Mouse (Mus musculus) layer of hippocampus, adult 18-20 months (tissue): Measurements from ENCODE around the gene E2f7. TPM values are rescaled to one million over a fixed set of nuclear protein-coding genes. Genes with fewer than 3 reads are reported as not detected.
"Not testable (repeated sequence)": the region's sequence is repeated elsewhere in the genome, so short reads cannot be mapped to it uniquely, and the experiment has no call there.

Experiments
- DNase-seq, 2 experiments: peaks; one replicate each; pipeline ENCODE4 v3.0.0; 2022; ENCODE audit warnings: low spot score in 2 of 2
- long read RNA-seq: library from polyadenylated mRNA; stranded (forward); transcript quantifications from one replicate; pipeline ENCODE4 v2.0.0, GENCODE M21; 2021
- total RNA-seq, 2 experiments: library from RNA; stranded (reverse); gene quantifications; 2 replicates each; pipeline ENCODE4 v1.2.3; 2021

Gene E2f7
- total RNA-seq = under 1 TPM; 0.12 to 0.25 TPM
- long read RNA-seq = 0 reads

- peak; percentile 79 to 89 for DNase-seq
These were observed at the start of gene E2f7 for GRCm38 (mm10) chr10:110744686-110745639. TSS of gene E2f7 (plus strand) at chr10:110745439.

DNA sequence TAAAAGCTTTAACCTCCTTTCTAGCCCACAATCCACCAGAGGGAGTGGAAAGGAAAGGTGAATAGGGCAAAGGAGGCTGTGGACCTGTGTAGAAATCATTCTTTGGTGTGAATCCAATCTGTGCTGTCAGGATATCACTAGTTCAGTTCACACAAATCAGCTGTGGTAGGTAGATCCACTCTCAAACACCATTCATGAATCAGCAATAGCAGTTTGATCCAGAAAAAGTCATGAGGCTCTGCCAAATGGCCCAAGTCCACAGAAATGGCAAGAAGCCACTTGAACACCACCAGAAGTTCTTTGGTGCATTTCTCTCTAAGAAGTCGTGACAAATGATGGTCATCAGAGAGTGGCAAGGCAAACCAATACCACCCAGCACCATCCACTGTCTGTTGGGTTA lies 44.0 kb upstream of the E2f7 start:
- DNase-seq = no peak

DNA sequence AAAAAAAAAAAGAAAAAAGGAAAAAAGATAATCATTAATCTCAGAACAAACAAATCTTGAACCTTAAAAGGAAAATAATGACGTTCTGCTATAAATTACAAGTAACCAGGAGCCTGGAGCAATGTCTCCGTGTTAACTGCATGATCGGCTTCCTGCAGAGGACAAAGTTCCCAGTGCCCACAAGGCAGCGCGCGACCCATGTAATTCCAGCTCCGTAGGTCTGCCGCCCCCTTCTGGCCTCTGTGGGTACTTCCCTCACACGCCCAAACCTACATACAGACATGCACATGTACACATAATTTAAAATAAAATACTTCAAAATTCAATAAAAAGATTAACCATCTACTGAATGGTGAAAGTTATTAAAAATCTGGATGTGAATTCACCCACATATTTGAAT lies 39.6 kb upstream of the E2f7 start:
- DNase-seq = no peak

GRCm38 (mm10) chr10:110707390-110708113 lies 37.7 kb upstream of the E2f7 start:
- peak in 1 of 2 experiments; percentile 15 for DNase-seq

- DNase-seq = no peak
These were observed 28.4 kb upstream of the E2f7 start for GRCm38 (mm10) chr10:110716887-110717286.

DNA sequence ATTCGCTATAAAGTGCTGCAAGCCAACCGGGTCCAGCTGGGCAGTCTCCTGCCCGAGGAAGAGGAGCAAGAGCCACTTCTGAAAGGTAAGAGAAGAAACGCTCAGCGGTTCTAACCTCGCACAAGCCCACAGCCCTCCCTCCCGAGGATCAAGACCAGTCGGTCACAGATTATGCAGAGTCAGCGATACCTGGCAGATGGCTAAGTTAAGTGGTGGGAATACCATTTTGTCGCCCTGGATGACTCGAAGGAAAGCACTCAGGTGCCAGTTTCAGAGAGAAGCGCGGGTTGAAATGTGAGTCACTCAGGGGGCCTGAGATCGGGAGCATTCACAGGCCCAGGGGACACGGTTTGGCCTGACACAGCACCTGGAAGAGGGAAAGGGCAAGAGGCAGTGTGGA lies 18.8 kb upstream of the E2f7 start:
- DNase-seq = no peak

- DNase-seq = peak in 1 of 2 experiments; percentile 26
These were observed 17.4 kb upstream of the E2f7 start for GRCm38 (mm10) chr10:110727816-110728215.

DNA sequence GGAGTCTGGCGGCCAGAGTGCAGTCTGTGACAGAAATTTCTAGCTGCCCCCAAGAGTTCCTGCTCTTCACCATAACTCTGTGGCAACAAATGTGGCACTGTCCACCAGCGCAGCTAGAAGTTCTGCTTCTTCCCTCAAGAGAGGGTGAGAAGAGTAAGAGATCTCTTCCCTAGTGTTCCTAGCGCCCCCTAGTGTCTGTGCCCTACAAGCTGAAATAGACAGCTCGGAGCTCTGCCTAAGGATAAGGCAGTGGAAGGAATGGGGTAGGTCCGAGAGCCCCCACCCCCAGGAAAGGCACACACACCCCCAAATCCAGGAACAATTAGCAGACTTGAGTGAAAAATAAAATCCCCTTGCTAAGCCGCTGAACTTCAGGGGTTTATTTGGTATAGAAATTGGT lies 11.9 kb upstream of the E2f7 start:
- peak; percentile 52 to 85 for DNase-seq

GRCm38 (mm10) chr10:110743701-110744100 lies 1.5 kb upstream of the E2f7 start:
- DNase-seq = no peak

- no peak for DNase-seq
These were observed 1.1 kb upstream of the E2f7 start for GRCm38 (mm10) chr10:110744120-110744519.

DNA sequence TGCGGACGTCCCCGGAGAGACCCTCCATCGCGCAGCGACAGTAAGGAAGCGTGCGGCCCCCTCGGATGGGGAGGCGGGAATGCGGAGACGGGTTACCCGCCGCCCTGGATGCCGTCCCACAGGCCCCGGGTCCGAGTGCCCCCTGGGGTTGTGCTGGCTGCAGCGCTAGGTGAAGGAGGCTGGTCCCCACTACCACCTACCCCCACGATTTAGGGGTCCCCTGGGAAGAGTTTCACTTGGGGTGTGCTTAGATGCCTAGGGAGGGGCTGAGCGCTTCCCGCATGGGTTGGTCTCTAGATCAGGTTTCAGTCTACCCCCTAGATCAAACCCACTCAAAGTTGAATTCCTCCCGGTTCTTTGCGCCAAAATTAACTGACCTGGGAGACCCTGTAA lies 397 bp downstream of the E2f7 start:
- DNase-seq = no peak

DNA sequence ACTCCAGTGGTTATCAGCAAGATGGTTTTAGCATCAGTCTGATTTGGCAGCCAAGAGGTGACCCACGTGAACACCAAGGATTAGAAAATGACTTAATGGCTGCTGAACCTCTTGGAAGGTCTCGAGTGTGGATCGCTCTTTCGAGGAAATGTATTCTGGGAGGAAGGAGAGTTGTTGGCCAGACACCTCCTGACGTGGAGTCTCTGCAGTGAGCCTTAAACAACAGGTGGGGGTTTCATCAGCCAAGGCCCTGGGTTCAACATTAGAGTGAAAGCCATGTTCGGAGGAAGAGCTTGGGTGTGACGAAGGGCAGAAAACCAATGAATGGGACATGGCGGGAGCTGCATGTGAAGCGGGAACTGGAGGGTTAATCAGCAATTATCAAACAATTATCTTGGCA lies 3.8 kb downstream of the E2f7 start:
- no peak for DNase-seq

DNA sequence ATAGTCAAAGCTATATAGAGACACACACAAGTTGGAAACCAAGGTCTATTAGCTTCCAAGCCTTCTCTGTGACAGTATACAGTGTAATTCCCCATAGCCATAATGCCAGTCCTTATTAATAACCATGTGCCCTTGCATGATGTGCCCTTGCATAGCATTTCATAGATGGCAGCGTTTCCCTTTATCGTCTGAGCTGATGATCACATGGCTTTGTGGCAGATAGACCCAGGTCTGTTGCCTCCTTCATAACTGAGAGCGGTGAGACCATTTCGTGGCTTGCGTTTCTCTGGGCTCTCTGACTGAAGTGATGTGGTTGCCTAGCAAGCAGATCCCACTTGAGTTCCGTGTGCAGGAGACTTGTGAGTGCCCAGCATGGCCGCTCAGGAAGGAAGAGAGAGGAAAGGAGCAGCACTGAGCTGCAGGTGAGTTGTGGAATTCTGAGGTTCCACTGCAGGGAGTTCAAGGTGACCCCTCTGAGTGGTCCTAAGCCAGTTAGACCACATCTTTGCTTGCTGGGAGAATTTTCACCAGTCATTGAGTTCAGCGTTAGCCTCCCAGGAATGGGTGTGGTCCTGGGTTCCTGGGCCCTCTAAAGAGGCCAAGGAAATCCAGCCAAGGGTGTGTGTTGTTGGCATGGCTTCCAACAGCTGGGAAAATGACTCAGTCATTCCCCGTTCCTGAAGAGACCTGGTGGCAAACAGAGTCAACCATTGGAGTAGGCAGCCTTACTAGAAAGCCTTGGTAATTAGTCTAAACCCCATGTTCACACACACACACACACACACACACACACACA lies 4.5 kb downstream of the E2f7 start:
- no peak for DNase-seq

DNA sequence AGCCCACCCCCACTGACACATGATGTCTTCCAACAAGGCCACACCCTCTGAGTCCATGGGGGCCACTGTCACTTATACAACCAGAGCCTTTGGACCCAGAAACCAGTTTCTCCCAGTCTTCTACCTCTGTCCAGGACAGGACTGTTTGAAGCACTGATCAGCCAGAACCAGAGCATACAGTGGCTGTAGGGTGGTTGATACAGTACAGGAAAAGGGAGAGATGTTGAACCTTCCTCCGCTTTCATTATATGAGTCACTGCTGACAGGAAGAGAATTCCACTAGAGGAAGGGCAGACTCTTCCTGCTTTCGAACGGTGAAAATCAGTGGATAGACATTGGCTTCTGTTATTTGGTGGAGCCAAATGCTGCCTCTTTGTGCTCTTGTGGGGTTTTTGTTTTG lies 7.6 kb downstream of the E2f7 start:
- no peak for DNase-seq

GRCm38 (mm10) chr10:110755556-110755955 lies 10.3 kb downstream of the E2f7 start:
- no peak for DNase-seq

DNA sequence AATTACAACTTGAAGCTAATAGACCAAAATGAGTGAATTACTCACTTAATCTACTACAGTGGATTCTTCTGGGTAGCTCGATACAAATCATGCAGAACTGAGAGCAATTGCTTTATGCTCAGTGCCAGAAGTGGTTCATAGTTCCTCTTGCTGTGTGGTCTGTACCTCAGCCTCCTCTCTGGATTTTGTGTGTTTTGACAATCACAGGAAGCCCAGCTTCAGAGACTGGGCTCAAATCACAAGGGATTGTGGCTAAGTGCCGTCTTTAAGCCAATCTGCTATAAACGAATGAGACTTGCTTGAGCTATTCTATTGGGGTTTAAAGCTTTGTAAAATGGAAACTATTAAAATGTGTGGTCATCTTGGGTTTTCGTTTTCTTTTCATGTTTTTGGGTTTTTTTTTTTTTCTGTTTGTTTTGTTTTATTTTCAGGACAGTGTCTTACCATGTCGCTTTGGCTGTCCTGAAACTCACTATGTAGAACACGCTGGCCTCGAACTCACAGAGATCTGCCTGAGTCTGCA lies 11.1 kb downstream of the E2f7 start:
- DNase-seq = no peak

DNA sequence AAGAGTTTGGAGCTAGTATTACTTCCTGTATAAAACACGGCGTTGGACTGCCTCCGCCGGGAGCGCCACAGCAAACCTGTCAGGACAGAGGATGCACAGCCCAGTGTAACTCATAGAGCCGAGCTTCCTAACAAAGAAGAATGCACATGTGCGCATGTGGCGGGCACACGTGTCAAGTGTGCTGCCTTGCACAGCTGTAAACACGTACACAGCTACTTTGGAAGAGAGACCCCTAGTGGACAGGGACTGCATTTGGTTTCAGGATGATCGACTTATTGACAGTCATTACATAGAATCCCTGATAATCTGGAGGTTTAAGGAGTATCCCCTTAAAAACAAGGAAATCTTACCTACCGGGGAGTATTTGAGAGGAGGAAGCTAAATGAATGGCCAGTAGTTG lies 15.3 kb downstream of the E2f7 start:
- DNase-seq = not testable (repeated sequence)

- peak; percentile 14 to 41 for DNase-seq
These were observed 17.1 kb downstream of the E2f7 start for GRCm38 (mm10) chr10:110762134-110762884.

- DNase-seq = no peak
These were observed 18.2 kb downstream of the E2f7 start for GRCm38 (mm10) chr10:110763416-110763815.

GRCm38 (mm10) chr10:110769538-110769937 lies 24.3 kb downstream of the E2f7 start:
- DNase-seq = peak in 1 of 2 experiments; percentile 19
